Mouse (Mus musculus) embryonic facial prominence, embryonic 10.5 days (tissue): ENCODE measurements around the gene Lurap1l. TPM values are rescaled to one million over a fixed set of nuclear protein-coding genes. Genes with fewer than 3 reads are reported as not detected.

Source experiments
- DNase-seq: peaks from one replicate; pipeline ENCODE4 v3.0.0-alpha.2; 2017; ENCODE audit warnings: low spot score
- H3K27ac ChIP-seq: fragments of 300-500 bp; sonication (generic); replicated peaks from 2 replicates; pipeline ENCODE4 v1.5.1; 2016; ENCODE audit warnings: mild to moderate bottlenecking
- H3K27me3 ChIP-seq: fragments of 300-500 bp; sonication (generic); replicated peaks from 2 replicates; pipeline ENCODE4 v1.6.1; 2016; ENCODE audit warnings: low read depth, mild to moderate bottlenecking; ENCODE audit not compliant: poor library complexity, severe bottlenecking
- H3K36me3 ChIP-seq: fragments of 300-500 bp; sonication (generic); replicated peaks from 2 replicates; pipeline ENCODE4 v1.6.1; 2016; ENCODE audit warnings: mild to moderate bottlenecking, moderate library complexity
- H3K4me1 ChIP-seq: fragments of 300-500 bp; sonication (generic); 2 replicates; pipeline ENCODE4 v1.6.1; 2016
- H3K4me3 ChIP-seq: fragments of 300-500 bp; sonication (generic); 2 replicates; pipeline ENCODE4 v1.5.1; 2016; ENCODE audit warnings: mild to moderate bottlenecking, moderate library complexity
- H3K9me3 ChIP-seq: fragments of 300-500 bp; sonication (generic); 2 replicates; pipeline ENCODE4 v1.6.1; 2016; ENCODE audit warnings: mild to moderate bottlenecking
- WGBS: fragments of 180-500 bp; shearing (Covaris S2); methylation state at CpG from one replicate; pipeline ENCODE4 v1.1.7; 2016; 5-methylcytosine and 5-hydroxymethylcytosine counted together
- polyA plus RNA-seq: library from polyadenylated mRNA; unstranded; fragments of >200 nt; fragmentation: Nextera tagmentation; extraction: Ambion mirVana; gene quantifications from 2 replicates; pipeline ENCODE4 v1.2.1, GENCODE M21; 2016

Lurap1l gene
- polyA plus RNA-seq, 1 experiment from 2014 or later = 1.7 TPM

DNA sequence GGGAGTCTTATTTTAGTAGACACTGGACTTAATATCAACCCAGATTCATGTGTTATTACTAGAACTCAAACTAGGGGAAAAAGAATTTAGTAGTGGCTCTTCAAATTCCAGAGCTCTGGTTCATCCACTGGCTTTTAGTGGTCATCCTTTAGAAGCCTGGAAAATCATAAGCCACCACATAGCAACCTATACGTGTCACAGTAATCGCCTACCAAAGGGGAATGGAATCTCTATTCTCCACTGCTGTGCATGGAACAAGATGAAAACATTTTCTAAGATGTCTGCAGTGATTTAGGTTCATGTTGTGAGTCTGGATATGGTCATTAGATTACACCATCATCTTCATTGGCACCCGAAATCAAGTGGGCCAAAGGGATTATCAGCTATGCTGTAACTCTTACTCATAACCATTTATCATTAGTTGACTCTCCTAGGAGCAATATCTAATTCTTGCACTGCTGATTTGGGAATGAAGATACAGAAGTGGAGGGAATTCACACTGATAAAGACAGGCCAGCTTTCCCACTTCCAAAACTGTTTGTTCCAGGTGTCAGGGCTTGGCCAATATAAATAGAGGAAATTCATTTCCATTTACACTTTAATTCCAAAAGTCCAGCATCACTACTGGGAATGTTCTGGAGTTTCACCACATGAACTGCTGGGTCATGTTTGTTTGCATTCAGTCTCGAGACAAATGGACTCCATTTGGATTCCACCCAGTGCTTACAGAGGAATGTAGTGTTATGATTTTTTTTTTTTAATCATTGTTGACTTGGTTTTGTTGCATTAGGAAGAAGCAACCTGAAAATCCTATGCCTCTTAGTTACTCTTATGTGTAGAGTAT is 11.4 kb downstream of the Lurap1l start:
- no peaks in the 10 kb centered on the region for H3K4me1 ChIP-seq
- H3K4me3 ChIP-seq = no peak overlapping the region
- H3K9me3 ChIP-seq = no peaks in the 10 kb centered on the region
- 88% methylated on average over 4 of the region's 4 CpGs for WGBS
- no peak overlapping the region for H3K27ac ChIP-seq
- H3K27me3 ChIP-seq = no peaks in the 10 kb centered on the region
- no peaks in the 10 kb centered on the region for H3K36me3 ChIP-seq
- DNase-seq = no peak

- no peak for DNase-seq
- Histone ChIP-seq H3K27ac (no peak overlapping the region), H3K36me3 (no peaks in the 10 kb centered on the region), H3K4me1 (no peaks in the 10 kb centered on the region), H3K9me3 (no peaks in the 10 kb centered on the region), H3K4me3 (no peak overlapping the region), H3K27me3 (no peaks in the 10 kb centered on the region)
- 92% methylated on average over 2 of the region's 2 CpGs for WGBS
These were observed 12.2 kb downstream of the Lurap1l start for GRCm38 (mm10) chr4:80922654-80923053.

DNA sequence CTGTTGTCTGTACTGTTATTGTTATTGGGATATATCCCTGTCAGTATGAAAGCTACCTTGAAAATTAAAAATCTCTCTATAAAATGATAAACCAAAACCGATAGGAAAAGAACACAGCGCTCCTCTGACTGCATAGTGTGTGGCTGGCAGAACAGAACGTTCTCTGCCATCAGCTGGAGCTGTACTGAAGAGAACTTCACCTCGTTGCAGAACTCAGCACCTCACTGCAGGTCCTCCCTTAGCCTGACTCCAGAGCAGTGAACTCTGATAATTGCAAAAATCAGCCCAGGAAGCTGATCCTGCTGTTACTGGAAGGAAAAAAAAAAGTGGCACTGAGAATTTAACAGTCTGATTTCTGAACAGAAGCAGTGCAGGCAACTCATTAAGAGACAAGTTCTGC is 14.4 kb downstream of the Lurap1l start:
- H3K4me3 ChIP-seq = no peak overlapping the region
- H3K36me3 ChIP-seq = no peaks in the 10 kb centered on the region
- H3K27me3 ChIP-seq = no peaks in the 10 kb centered on the region
- H3K27ac ChIP-seq = no peak overlapping the region
- WGBS = 79% methylated on average over 4 of the region's 4 CpGs
- DNase-seq = no peak
- no peaks in the 10 kb centered on the region for H3K4me1 ChIP-seq
- no peaks in the 10 kb centered on the region for H3K9me3 ChIP-seq

- WGBS = 86% methylated on average over 6 of the region's 6 CpGs
These were observed 15.5 kb downstream of the Lurap1l start for GRCm38 (mm10) chr4:80925752-80926519.

DNA sequence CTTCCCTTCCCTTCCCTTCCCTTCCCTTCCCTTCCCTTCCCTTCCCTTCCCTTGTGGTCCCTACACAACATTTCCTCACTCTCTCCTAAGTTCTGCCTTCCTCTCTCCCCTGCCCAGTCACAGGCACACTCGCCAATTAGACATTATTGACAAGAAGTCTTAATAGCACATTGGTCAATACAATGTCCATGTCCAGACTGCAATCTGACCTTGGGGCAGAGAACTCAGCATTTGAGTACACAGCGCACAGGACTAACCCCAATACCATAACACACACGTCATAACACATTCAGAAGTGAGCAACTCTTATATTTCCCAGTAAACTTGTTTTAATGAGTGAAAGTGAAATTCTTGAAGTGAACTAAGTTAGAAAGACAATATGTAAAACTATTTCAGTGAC is 24.3 kb downstream of the Lurap1l start:
- 92% methylated on average over 3 of the region's 3 CpGs for WGBS
- Histone ChIP-seq H3K9me3 (no peaks in the 10 kb centered on the region), H3K27me3 (no peaks in the 10 kb centered on the region), H3K4me1 (no peaks in the 10 kb centered on the region), H3K27ac (no peak overlapping the region), H3K4me3 (no peak overlapping the region), H3K36me3 (no peaks in the 10 kb centered on the region)
- no peak for DNase-seq

More at GRCm38 (mm10) chr4:80925752-80926519, 15.5 kb downstream of the Lurap1l start:
- H3K36me3 ChIP-seq = no peaks in the 10 kb centered on the region
- no peak overlapping the region for H3K27ac ChIP-seq
- no peak for DNase-seq
- H3K9me3 ChIP-seq = no peaks in the 10 kb centered on the region
- no peaks in the 10 kb centered on the region for H3K27me3 ChIP-seq
- H3K4me1 ChIP-seq = no peaks in the 10 kb centered on the region
- H3K4me3 ChIP-seq = no peak overlapping the region

DNA sequence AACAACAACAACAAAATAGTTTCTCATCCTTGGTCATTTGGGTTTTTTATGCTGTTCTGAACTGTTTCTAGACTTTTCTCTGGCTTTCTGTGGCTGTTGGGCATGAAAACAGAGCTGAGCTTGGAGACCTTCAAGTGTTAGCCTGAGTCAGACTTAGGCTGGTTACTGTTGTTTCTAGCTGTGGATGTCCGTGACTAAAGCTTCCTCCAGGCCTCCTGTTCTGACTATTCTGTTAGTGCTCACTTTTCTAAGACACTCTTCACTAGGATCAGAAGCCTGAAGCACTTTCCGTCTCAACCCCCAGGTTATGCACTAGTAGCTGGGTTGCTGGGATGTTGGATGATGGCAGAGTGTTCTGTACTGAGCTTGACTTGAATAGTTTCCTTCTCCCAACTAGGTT is 28.7 kb downstream of the Lurap1l start:
- Histone ChIP-seq H3K36me3 (no peaks in the 10 kb centered on the region), H3K27me3 (no peaks in the 10 kb centered on the region), H3K4me1 (no peaks in the 10 kb centered on the region), H3K27ac (no peak overlapping the region), H3K4me3 (no peak overlapping the region), H3K9me3 (no peaks in the 10 kb centered on the region)
- DNase-seq = no peak
- 71% methylated on average over 2 of the region's 2 CpGs for WGBS

GRCm38 (mm10) chr4:80940946-80941345 is 30.5 kb downstream of the Lurap1l start:
- DNase-seq = no peak
- 84% methylated on average over 4 of the region's 4 CpGs for WGBS

GRCm38 (mm10) chr4:80941978-80942377 is 31.5 kb downstream of the Lurap1l start:
- Histone ChIP-seq H3K27ac (no peak overlapping the region), H3K4me3 (no peak overlapping the region), H3K4me1 (no peaks in the 10 kb centered on the region), H3K27me3 (no peaks in the 10 kb centered on the region), H3K36me3 (no peaks in the 10 kb centered on the region), H3K9me3 (no peaks in the 10 kb centered on the region)
- 84% methylated on average over 3 of the region's 3 CpGs for WGBS
- DNase-seq = no peak

More at GRCm38 (mm10) chr4:80940946-80941345, 30.5 kb downstream of the Lurap1l start:
- no peaks in the 10 kb centered on the region for H3K9me3 ChIP-seq
- no peaks in the 10 kb centered on the region for H3K36me3 ChIP-seq
- H3K27me3 ChIP-seq = no peaks in the 10 kb centered on the region
- no peaks in the 10 kb centered on the region for H3K4me1 ChIP-seq
- H3K27ac ChIP-seq = no peak overlapping the region
- no peak overlapping the region for H3K4me3 ChIP-seq

DNA sequence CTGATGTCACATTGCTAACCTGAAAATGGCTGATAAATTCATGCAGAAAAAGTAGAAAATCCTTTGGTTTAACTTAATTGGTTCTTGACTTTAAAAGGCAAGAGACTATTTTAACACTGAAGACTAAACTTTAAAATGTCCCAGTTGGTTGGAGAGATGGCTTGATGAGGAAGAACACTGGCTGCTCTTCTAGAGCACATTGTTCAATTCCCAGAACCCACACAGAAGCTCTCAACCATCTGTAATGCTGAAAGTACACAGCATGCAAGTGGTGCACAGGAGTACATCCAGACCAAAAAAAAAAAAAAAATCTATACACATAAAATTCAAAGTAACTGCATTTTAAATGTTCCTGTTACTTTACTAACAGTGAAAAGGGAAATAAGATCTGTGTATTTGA is 34.2 kb downstream of the Lurap1l start:
- Histone ChIP-seq H3K27me3 (no peaks in the 10 kb centered on the region), H3K4me3 (no peak overlapping the region), H3K9me3 (no peaks in the 10 kb centered on the region), H3K4me1 (no peaks in the 10 kb centered on the region), H3K36me3 (no peaks in the 10 kb centered on the region), H3K27ac (no peak overlapping the region)
- no peak for DNase-seq

GRCm38 (mm10) chr4:80949110-80949509 is 38.7 kb downstream of the Lurap1l start:
- Histone ChIP-seq H3K27ac (no peak overlapping the region), H3K27me3 (no peaks in the 10 kb centered on the region), H3K9me3 (no peaks in the 10 kb centered on the region), H3K36me3 (no peaks in the 10 kb centered on the region), H3K4me3 (no peak overlapping the region), H3K4me1 (no peaks in the 10 kb centered on the region)
- no peak for DNase-seq

DNA sequence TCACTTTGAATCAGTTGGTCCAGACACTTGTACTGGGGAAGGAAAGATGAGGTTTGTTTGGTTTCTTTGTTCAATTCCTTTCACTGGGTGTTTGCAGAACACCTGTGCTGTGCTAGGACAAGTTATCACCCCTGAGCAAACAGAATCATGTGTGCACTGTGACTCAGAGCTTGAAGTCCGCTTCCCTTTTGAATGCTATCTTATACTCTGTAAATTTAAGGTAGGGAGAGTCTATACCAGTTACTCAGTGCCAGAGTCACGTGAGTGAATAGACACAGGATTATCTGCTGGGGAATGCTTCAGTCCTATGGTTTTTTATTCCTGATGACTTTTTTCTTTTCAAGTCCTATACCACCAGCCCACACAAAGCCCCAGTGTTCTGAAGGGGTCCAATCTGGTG is 39.3 kb downstream of the Lurap1l start:
- Histone ChIP-seq H3K27ac (no peak overlapping the region), H3K27me3 (no peaks in the 10 kb centered on the region), H3K36me3 (no peaks in the 10 kb centered on the region), H3K9me3 (no peaks in the 10 kb centered on the region), H3K4me3 (no peak overlapping the region), H3K4me1 (no peaks in the 10 kb centered on the region)
- DNase-seq = no peak
- WGBS = 82% methylated on average over 2 of the region's 2 CpGs

DNA sequence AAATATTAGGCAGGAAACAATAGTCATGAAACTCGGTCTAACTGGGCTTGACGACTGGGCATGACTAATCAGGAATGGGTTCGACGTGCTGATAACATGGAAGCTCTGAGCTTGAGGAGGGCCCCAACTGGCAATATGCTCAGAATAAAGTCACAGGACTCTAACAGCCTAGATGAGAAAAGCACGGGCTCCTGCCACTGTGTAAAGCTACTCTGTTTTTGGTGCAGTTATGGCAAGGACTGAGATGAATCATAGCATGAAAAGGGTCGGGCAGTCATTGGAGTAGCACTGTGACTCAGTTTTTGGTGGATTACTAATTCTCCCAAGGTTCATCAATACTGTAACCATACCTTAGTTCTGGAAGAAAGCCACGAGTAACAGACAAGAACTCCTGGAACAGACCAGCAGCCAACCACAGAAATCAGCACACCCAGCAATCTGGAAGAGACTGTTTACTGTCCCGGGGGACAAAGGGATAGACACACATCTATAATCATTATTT is 39.9 kb downstream of the Lurap1l start:
- H3K4me1 ChIP-seq = no peaks in the 10 kb centered on the region
- no peak for DNase-seq
- no peaks in the 10 kb centered on the region for H3K36me3 ChIP-seq
- H3K9me3 ChIP-seq = no peaks in the 10 kb centered on the region
- WGBS = 69% methylated on average over 8 of the region's 8 CpGs
- no peak overlapping the region for H3K4me3 ChIP-seq
- no peaks in the 10 kb centered on the region for H3K27me3 ChIP-seq
- H3K27ac ChIP-seq = no peak overlapping the region

GRCm38 (mm10) chr4:80952653-80953052 is 42.2 kb downstream of the Lurap1l start:
- no peak for DNase-seq
- Histone ChIP-seq H3K4me3 (no peak overlapping the region), H3K9me3 (no peaks in the 10 kb centered on the region), H3K27me3 (no peaks in the 10 kb centered on the region), H3K4me1 (no peaks in the 10 kb centered on the region), H3K27ac (no peak overlapping the region), H3K36me3 (no peaks in the 10 kb centered on the region)
- WGBS = 90% methylated on average over 1 of the region's 1 CpGs
